Mouse (Mus musculus): ENCODE data around the gene Cops3.

- TF ChIP-seq POLR2A (IDR thresholded peaks at IDR 0.05; ENCODE audit: insufficient read length, low read depth) (no peak), SRF (IDR thresholded peaks at IDR 0.05; ENCODE audit: control insufficient read depth, insufficient read length, low read depth) (no peak), E2F4 (IDR thresholded peaks at IDR 0.05; ENCODE audit: insufficient read depth) (no peak)
These were observed 25.3 kb downstream of the Cops3 start for GRCm38 (mm10) chr11:59814311-59814710.

Measured in myocyte (in vitro differentiated cells).